Mouse (Mus musculus) thymus, postnatal 25 days (tissue): ENCODE results near the gene Gm20219.
A peak's percentile ranks its signal among the peaks of the same experiment; 100 is the strongest.

Source experiments
- DNase-seq: peaks from one replicate; pipeline ENCODE4 v3.0.0; 2022

Gm20219 gene

GRCm38 (mm10) chr17:56554122-56554551 lies at the start of gene Gm20219:
Gm20219 (minus strand) TSS chr17:56554387.
- DNase-seq = no peak

GRCm38 (mm10) chr17:56604070-56604380 lies 49.8 kb upstream of the Gm20219 start:
- DNase-seq = no peak

GRCm38 (mm10) chr17:56603186-56604069 lies 49.2 kb upstream of the Gm20219 start:
- no peak for DNase-seq

- no peak for DNase-seq
Observed at GRCm38 (mm10) chr17:56593527-56594271, 39.5 kb upstream of the Gm20219 start.

GRCm38 (mm10) chr17:56592553-56592952 lies 38.4 kb upstream of the Gm20219 start:
- DNase-seq = no peak

GRCm38 (mm10) chr17:56588921-56589320 lies 34.7 kb upstream of the Gm20219 start:
- DNase-seq = no peak

GRCm38 (mm10) chr17:56587773-56588172 lies 33.6 kb upstream of the Gm20219 start:
- DNase-seq = no peak

GRCm38 (mm10) chr17:56585171-56585821 lies 31.1 kb upstream of the Gm20219 start:
- no peak for DNase-seq

- peak; percentile 99 for DNase-seq
Observed at GRCm38 (mm10) chr17:56584257-56585130, 30.3 kb upstream of the Gm20219 start, which contains the start of the genes Safb2 and Safb. Safb2 (minus strand) TSS chr17:56584585. Safb (plus strand) TSS chr17:56584825.

GRCm38 (mm10) chr17:56583611-56584256 lies 29.5 kb upstream of the Gm20219 start:
- no peak for DNase-seq

- DNase-seq = no peak
Observed at GRCm38 (mm10) chr17:56583071-56583470, 28.9 kb upstream of the Gm20219 start.

- no peak for DNase-seq
Observed at GRCm38 (mm10) chr17:56572939-56573338, 18.8 kb upstream of the Gm20219 start.

- DNase-seq = no peak
Observed at GRCm38 (mm10) chr17:56572154-56572553, 18.0 kb upstream of the Gm20219 start.

GRCm38 (mm10) chr17:56570287-56570686 lies 16.1 kb upstream of the Gm20219 start:
- no peak for DNase-seq

- DNase-seq = no peak
Observed at GRCm38 (mm10) chr17:56567370-56567769, 13.2 kb upstream of the Gm20219 start.

- DNase-seq = no peak
Observed at GRCm38 (mm10) chr17:56566918-56567317, 12.7 kb upstream of the Gm20219 start.

GRCm38 (mm10) chr17:56566293-56566692 lies 12.1 kb upstream of the Gm20219 start:
- no peak for DNase-seq

- DNase-seq = no peak
Observed at GRCm38 (mm10) chr17:56561866-56562265, 7.7 kb upstream of the Gm20219 start.

- no peak for DNase-seq
Observed at GRCm38 (mm10) chr17:56560131-56560530, 5.9 kb upstream of the Gm20219 start.

GRCm38 (mm10) chr17:56559386-56559785 lies 5.2 kb upstream of the Gm20219 start:
- DNase-seq = no peak

- DNase-seq = peak; percentile 68
Observed at GRCm38 (mm10) chr17:56558448-56558847, 4.3 kb upstream of the Gm20219 start.
